Mouse (Mus musculus): ENCODE measurements at regions not wholly inside any gene's neighbourhood (a gene's known extent, or its start where the extent isn't known, plus 50 kb on each side); places are given as distances from the start of the nearest gene placed in this dataset.
A peak's percentile ranks its signal among the peaks of the same experiment; 100 is the strongest.

- Histone ChIP-seq H3K4me1 (ENCODE audit: control insufficient read depth) (peaks cover 39% of the 10 kb centered on the region), H3K27me3 (ENCODE audit: control insufficient read depth) (no peaks in the 10 kb centered on the region), H3K36me3 (ENCODE audit: control insufficient read depth) (peaks cover 3% of the 10 kb centered on the region), H3K9me3 (ENCODE audit: control insufficient read depth, low read length) (no peaks in the 10 kb centered on the region), H3K4me3 (replicated peaks) (no peak overlapping the region)
- peak; percentile 60; the same call in 2 of the 3 replicates for TF ChIP-seq TAL1 (IDR thresholded peaks at IDR 0.05; ENCODE audit: low read length)
- peak; percentile 42 for TF ChIP-seq GATA1 (IDR thresholded peaks at IDR 0.05; ENCODE audit: low read length)
These were observed 183.6 kb downstream of the Ipo8 start for GRCm38 (mm10) chr6:148647423-148648390.

GRCm38 (mm10) chr6:148640595-148640994, 190.7 kb downstream of the Ipo8 start:
- no peak overlapping the region for H3K4me3 ChIP-seq (replicated peaks)
- H3K4me1 ChIP-seq (ENCODE audit: control insufficient read depth), result peaks cover 10% of the 10 kb centered on the region
- H3K36me3 ChIP-seq (ENCODE audit: control insufficient read depth), result peaks cover 3% of the 10 kb centered on the region; the same call in 1 of the 2 replicates
- TF ChIP-seq TAL1 (IDR thresholded peaks at IDR 0.05; ENCODE audit: low read length) (no peak), GATA1 (IDR thresholded peaks at IDR 0.05; ENCODE audit: low read length) (no peak)
- H3K27me3 ChIP-seq (ENCODE audit: control insufficient read depth), result no peaks in the 10 kb centered on the region
- 0 out of 2 replicates have a peak, but pooled peaks cover 2% of the 10 kb centered on the region for H3K9me3 ChIP-seq (ENCODE audit: control insufficient read depth, low read length)

GRCm38 (mm10) chr6:148634148-148634547, 190.0 kb upstream of the Tmtc1 start:
- TF ChIP-seq GATA1 (IDR thresholded peaks at IDR 0.05; ENCODE audit: low read length) (no peak), TAL1 (IDR thresholded peaks at IDR 0.05; ENCODE audit: low read length) (no peak)
- Histone ChIP-seq H3K9me3 (ENCODE audit: control insufficient read depth, low read length) (no peaks in the 10 kb centered on the region), H3K36me3 (ENCODE audit: control insufficient read depth) (no peaks in the 10 kb centered on the region), H3K4me1 (ENCODE audit: control insufficient read depth) (peaks cover 8% of the 10 kb centered on the region), H3K27me3 (ENCODE audit: control insufficient read depth) (no peaks in the 10 kb centered on the region), H3K4me3 (replicated peaks) (no peak overlapping the region)

- H3K9me3 ChIP-seq (ENCODE audit: control insufficient read depth, low read length), result no peaks in the 10 kb centered on the region
- no peaks in the 10 kb centered on the region for H3K36me3 ChIP-seq (ENCODE audit: control insufficient read depth)
- TF ChIP-seq GATA1 (IDR thresholded peaks at IDR 0.05; ENCODE audit: low read length) (no peak), TAL1 (IDR thresholded peaks at IDR 0.05; ENCODE audit: low read length) (no peak)
- H3K27me3 ChIP-seq (ENCODE audit: control insufficient read depth), result no peaks in the 10 kb centered on the region
- peaks cover 14% of the 10 kb centered on the region for H3K4me1 ChIP-seq (ENCODE audit: control insufficient read depth)
- H3K4me3 ChIP-seq (replicated peaks), result no peak overlapping the region
These were observed 183.0 kb upstream of the Tmtc1 start for GRCm38 (mm10) chr6:148627090-148627605.

GRCm38 (mm10) chr6:148623119-148623770, 179.1 kb upstream of the Tmtc1 start:
- H3K4me1 ChIP-seq (ENCODE audit: control insufficient read depth), result peaks cover 42% of the 10 kb centered on the region
- no peak overlapping the region for H3K4me3 ChIP-seq (replicated peaks)
- no peaks in the 10 kb centered on the region; the same call in 1 of the 2 replicates for H3K36me3 ChIP-seq (ENCODE audit: control insufficient read depth)
- no peaks in the 10 kb centered on the region for H3K27me3 ChIP-seq (ENCODE audit: control insufficient read depth)
- no peak for TF ChIP-seq TAL1 (IDR thresholded peaks at IDR 0.05; ENCODE audit: low read length)
- no peak for TF ChIP-seq GATA1 (IDR thresholded peaks at IDR 0.05; ENCODE audit: low read length)
- H3K9me3 ChIP-seq (ENCODE audit: control insufficient read depth, low read length), result no peaks in the 10 kb centered on the region

GRCm38 (mm10) chr6:148620034-148620433, 175.8 kb upstream of the Tmtc1 start:
- peak; percentile 75 for TF ChIP-seq GATA1 (IDR thresholded peaks at IDR 0.05; ENCODE audit: low read length)
- 0 out of 3 replicates have a peak, but pooled peaks have one; percentile 22 for TF ChIP-seq TAL1 (IDR thresholded peaks at IDR 0.05; ENCODE audit: low read length)
- H3K4me3 ChIP-seq (replicated peaks), result peak overlapping the region; percentile 29

GRCm38 (mm10) chr6:148615931-148616330, 171.7 kb upstream of the Tmtc1 start:
- Histone ChIP-seq H3K4me3 (replicated peaks) (peak overlapping the region; percentile 23), H3K9me3 (ENCODE audit: control insufficient read depth, low read length) (no peaks in the 10 kb centered on the region), H3K4me1 (ENCODE audit: control insufficient read depth) (peaks cover 62% of the 10 kb centered on the region), H3K36me3 (ENCODE audit: control insufficient read depth) (no peaks in the 10 kb centered on the region; the same call in 1 of the 2 replicates), H3K27me3 (ENCODE audit: control insufficient read depth) (no peaks in the 10 kb centered on the region)
- TF ChIP-seq TAL1 (IDR thresholded peaks at IDR 0.05; ENCODE audit: low read length), result no peak
- no peak; the same call in 1 of the 2 replicates for TF ChIP-seq GATA1 (IDR thresholded peaks at IDR 0.05; ENCODE audit: low read length)

More at GRCm38 (mm10) chr6:148620034-148620433, 175.8 kb upstream of the Tmtc1 start:
- H3K27me3 ChIP-seq (ENCODE audit: control insufficient read depth), result no peaks in the 10 kb centered on the region
- peaks cover 61% of the 10 kb centered on the region for H3K4me1 ChIP-seq (ENCODE audit: control insufficient read depth)
- H3K9me3 ChIP-seq (ENCODE audit: control insufficient read depth, low read length), result no peaks in the 10 kb centered on the region
- H3K36me3 ChIP-seq (ENCODE audit: control insufficient read depth), result no peaks in the 10 kb centered on the region; the same call in 1 of the 2 replicates

GRCm38 (mm10) chr6:148615442-148615841, 171.3 kb upstream of the Tmtc1 start:
- Histone ChIP-seq H3K9me3 (ENCODE audit: control insufficient read depth, low read length) (no peaks in the 10 kb centered on the region), H3K4me3 (replicated peaks) (peak overlapping the region; percentile 23), H3K36me3 (ENCODE audit: control insufficient read depth) (no peaks in the 10 kb centered on the region), H3K4me1 (ENCODE audit: control insufficient read depth) (peaks cover 57% of the 10 kb centered on the region), H3K27me3 (ENCODE audit: control insufficient read depth) (no peaks in the 10 kb centered on the region)
- TF ChIP-seq GATA1 (IDR thresholded peaks at IDR 0.05; ENCODE audit: low read length), result no peak

GRCm38 (mm10) chr6:148608881-148609280, 164.7 kb upstream of the Tmtc1 start:
- Histone ChIP-seq H3K4me1 (ENCODE audit: control insufficient read depth) (peaks cover 26% of the 10 kb centered on the region), H3K36me3 (ENCODE audit: control insufficient read depth) (peaks cover 6% of the 10 kb centered on the region), H3K4me3 (replicated peaks) (no peak overlapping the region), H3K9me3 (ENCODE audit: control insufficient read depth, low read length) (peaks cover 4% of the 10 kb centered on the region; the same call in 1 of the 2 replicates), H3K27me3 (ENCODE audit: control insufficient read depth) (no peaks in the 10 kb centered on the region)
- TF ChIP-seq TAL1 (IDR thresholded peaks at IDR 0.05; ENCODE audit: low read length) (no peak), GATA1 (IDR thresholded peaks at IDR 0.05; ENCODE audit: low read length) (no peak)

All from erythroblast, embryonic 14.5 days (primary cell).